Mouse (Mus musculus): ENCODE measurements around the gene BC025920. TPM values are rescaled to one million over a fixed set of nuclear protein-coding genes. Genes with fewer than 3 reads are reported as not detected.
A peak's percentile ranks its signal among the peaks of the same experiment; 100 is the strongest.
"Not testable (repeated sequence)": the region's sequence is repeated elsewhere in the genome, so short reads cannot be mapped to it uniquely, and the experiment has no call there.

Gene BC025920
- total RNA-seq, 4 experiments from 2014 or later, result 2.3 to 4.4 (median 3.0) TPM

DNA sequence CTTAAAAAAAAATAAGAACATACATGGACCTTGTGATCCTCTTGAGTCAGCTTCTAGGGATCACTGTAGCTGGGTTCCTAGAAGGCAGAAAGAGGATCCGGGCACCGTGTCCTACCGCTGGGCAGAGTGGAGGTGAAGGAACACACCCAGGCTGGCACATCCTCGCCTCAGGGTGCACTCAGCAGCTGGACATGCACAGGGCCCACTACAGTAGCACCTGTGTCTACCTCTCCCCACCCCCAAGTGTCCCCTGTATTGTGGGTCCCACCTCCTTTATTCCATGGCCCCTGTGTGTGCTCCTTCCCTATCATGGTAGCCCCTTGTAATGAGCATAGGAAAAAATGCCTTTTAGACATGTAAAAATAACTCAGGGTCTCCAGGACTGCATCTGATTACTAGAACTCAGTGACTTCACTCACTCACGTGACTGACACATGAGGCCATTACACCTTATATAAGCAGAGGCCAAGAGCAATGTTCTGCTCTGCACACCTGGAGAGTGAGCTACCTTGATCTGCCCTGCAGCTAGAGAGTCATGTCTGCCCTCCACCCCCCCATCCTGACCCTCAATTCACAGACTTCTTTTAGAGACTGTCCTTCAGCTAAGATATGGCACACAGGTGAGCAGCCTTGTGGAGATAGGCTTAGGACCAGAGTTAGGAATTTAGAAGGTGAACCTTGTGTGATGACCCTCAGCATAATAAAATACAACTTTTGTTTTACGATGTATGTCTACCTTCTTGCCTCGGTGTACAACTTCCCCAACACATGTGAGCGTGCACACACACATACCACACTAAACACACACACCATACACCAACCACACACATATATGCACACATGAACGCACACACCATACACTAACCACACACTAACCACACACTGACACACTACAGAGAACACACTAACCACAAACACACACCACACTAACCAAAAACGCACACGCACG, 1.8 kb upstream of the BC025920 start:
- no peak for DNase-seq (ENCODE audit: low spot score)

DNA sequence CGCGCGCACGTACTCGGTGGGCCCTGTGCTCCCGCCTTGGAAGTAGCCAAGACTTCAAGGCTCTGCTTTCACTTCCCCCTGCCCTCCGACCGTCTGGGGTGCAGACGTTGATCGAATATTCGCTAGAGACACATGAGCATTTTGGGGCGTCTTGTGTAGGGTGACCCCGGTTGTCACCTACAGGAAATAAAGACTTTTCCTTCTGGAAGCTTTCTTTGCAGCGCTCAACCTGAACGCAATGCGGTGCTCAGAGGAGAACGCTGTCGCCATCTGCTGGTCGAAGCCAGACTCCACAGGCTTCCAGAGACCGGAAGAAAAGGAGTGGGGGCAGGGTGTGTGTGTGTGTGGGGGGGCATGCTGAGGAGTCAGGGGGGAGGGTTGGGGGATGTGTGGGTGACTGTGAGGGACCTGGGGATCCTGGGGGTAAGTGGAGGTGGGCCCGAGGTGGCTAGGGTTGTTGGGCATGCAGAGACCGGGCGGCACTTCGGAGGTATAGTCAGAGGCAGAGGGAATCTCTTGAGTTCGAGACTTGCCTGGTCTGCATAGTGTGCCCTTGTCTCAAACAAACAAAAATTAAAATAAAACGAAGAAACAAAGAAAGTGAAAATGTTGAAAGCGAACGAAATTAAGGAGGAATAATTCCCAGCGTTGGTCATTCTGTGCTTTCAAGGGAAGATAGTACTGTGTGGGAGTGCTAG, 953 bp upstream of the BC025920 start:
- peak; percentile 90 for DNase-seq (ENCODE audit: low spot score)

DNA sequence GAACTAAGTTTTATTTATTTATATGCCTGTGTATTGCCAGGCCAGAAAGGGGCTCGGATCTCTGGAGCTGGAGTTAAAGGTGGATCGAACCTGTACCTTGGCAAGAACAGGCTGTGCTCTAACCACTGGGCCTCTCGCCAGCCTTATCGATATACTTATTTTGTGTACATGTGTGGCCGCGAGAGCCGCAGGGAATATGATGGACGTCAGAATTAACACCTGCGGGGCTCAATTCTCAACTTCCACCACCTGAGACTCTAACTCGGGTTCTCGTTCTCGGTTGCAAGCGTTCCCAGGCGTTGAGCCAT, 450 bp upstream of the BC025920 start:
- no peak for DNase-seq (ENCODE audit: low spot score)

DNA sequence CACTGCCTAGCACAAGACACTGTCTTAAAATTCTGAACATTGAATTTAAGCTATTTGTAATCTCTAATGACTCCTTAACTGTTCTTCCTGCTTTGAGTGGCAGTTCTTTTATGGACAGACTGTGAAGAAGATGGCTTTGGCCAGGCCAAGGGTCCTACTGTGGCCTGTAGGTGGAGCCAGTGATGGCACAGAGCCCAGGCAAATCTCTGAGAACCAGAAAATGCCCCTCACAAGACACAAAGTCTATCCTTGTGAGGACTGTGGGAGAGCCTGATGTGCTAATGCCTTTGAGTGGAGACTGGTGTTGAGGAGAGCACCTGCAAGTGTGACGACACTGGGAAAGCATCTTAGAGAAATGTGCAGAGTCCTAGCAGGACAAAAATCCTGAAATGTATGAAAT, 2.2 kb downstream of the BC025920 start:
- DNase-seq (ENCODE audit: low spot score), result no peak

DNA sequence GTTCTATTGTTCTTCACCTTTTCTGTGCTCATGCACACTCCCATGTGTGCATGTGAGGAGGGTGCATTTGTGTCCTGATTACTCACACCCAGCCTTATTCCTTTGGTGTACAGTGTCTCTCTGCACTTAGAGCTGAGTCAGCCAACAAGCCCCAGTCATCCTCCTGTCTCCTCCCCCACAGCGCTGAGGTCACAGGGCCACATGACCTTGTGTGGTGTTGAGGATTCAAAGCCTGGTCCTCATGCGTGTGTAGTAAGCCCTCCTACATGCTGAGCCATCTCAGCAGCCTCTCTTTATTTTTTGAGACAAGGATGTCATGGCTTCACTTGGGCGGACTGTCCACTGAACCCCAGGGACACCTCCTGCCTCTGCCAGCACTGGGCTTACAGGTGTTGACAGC, 6.7 kb downstream of the BC025920 start:
- DNase-seq (ENCODE audit: low spot score), result no peak

DNA sequence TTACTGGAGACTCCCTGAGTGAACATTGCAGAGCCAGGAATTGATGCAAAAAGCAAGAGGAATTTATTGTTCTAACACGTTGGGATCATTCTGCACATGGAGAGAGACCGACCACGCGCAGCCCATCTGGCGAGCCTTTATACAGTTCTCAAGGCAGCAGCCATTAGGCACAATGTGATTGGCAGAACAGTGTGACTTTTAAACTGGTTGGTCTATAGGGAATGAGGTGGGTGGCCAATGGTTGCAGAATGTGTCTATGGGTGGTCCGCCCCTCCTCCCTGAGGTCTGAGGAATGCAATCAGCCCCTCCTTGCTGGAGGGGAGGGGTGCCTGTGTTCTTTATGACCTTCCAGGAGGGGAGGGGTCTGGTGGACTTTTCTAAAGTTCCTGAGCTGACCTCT, 9.4 kb downstream of the BC025920 start:
- DNase-seq (ENCODE audit: low spot score), result no peak

DNA sequence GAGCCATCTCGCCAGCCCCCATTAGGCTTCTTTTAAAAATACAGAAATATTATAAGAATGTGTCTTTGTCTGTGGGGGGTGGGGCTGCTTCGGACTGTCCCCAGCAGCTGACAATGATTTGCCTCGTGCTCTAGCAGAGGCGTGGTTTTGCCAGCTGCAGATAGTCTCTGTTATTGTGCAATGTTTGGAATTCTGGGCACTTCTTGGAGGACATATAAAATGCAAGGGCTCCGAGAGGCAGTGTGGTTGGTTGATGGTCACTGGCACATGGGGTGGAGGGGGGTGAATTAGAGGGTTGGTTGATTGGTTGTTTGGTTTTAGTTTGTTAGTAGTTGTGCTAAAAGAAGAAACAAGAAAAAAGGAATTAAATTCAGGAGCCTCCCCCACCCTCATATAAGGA, 13.9 kb downstream of the BC025920 start:
- no peak for DNase-seq (ENCODE audit: low spot score)

DNA sequence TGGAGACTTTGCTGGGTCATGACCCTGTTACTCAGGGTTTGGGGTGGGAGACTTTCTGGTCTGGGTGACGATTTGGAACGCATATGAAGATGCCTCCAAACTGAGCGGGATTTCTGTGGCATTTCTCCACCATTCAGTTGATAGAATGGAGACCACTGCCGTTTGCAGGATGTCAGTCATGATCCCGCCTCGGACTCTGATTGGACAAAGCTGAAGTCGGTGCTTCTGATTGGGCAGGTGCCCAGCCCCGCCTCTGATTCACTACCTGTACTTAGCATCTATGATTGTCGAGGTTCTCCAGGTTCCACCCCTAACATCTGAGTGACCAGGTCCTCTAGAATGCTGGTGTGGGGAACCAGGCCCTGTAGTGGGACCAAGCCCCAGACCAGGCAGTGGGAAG, 14.7 kb downstream of the BC025920 start:
- no peak for DNase-seq (ENCODE audit: low spot score)

DNA sequence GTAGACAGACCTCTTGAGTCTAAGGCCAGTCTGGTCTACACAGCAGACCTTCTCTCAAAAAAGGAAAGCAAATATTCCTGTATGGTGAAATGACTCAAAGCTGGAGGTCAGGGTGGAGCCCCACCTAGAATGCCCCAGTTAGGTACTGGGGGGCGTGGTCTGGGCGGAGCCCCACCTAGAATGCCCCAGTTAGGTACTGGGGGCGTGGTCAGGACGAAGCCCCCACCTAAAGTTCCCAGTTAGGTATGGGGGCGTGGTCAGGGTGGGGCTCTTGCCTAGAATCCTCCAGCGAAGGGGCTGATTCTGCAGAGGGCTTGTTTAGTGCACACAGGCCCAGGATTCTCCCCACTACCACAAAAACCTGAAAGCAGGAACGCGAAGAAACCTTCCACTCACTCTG, 17.4 kb downstream of the BC025920 start:
- no peak for DNase-seq (ENCODE audit: low spot score)

DNA sequence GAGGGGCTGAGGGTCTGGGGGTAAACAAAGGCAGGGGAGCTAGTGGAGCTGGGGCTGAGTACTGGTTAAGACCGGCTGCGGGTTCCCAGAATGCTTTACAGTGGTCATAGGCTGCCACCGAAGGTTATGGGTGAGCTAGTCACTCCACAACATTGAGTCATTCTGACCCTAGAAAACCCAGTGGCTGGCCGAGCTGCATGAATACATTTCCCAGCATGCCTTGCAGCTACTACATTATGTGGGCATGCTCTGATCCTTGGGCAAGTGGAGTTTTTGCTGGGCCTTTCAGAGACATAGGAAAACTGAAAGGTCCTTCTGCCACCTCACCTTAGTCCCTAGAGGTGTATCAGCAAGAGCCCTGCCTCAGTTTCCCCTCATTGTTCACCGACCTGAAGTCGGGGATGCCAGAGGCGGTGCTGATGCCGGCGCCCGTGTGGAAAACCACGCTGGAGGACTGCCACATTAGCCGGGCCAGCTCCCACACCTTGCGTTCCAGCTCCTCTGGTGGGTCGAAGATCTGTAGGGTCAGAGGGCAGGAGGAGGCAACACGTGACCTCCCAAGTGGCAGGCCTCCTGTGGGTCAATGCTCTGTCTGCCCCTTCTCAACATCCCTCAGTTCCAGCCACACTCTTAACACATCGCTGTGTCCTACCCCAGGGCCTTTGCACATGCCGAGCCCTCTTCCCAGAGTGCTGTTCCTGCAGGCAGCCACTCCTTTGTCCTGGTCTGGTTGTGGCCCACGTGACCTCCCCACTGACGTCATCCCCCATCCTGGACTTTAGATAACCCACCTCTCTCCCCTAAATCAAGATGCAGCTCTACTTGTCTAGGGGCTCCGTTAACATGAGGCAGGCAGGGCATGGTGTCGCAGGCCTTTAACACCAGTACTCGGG, 20.3 kb downstream of the BC025920 start:
- DNase-seq (ENCODE audit: low spot score), result no peak

DNA sequence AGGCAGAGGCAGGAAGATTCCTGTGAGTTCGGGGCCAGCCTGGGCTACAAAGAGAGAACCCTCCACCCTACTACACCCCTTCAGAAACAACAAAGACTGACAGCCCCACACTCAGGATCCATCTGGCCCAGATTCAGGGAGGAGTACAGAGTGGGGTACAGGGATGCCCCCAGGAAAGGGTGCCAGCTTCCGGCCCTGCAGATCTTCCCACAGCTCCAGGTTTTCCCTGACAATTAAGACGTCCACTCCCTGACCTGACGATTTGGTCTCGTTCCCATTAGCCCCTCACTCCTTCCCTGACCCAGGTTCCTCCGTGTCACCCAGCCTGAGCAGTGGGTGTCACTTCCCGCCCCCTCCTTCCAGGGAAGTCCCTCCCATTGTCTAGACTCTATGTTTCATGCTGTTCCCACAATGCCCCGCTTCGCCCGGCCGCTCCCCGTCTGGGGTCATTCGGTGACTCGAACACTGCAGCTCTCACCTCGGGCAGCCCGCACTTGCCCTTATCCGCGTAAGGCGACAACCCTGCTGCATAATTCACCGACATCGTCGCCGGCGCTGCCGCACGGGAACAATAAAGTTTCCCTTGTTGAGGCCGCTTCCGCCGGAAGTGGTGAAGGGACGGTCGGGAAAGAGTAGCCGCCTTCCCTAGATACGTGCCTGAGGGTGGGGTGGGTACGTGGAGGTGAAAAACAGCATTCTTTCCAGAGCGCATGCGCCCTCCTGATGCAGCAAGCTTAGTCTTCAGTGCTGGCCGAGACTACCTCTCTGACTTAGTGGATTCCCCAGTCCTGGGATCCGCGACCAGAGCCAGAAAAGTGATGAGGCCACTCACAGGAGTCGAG, 21.1 kb downstream of the BC025920 start, which contains the start of gene Sirt6:
Gene Sirt6, minus strand, starts transcription at position 804 of the 842 bp plus-strand sequence.
- peak; percentile 91 for DNase-seq (ENCODE audit: low spot score)

DNA sequence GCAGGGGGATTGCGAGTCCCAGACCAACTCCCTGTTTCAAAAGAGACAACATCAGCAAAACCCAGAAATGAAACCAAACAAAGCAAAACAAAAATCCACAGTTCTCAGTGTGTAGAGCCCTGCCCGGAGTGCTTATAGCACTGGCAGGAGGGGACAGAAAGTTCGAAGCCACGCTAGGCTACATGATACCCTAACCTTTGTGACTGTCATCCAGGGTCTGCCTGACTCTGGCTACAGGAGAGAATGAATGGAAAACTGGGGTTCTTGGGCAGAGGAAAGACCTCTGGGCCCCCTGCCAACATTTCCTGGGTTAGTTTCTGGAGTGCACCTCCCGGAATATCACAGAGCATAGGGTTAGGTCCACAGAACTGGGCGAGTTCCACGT, 21.8 kb downstream of the BC025920 start:
- DNase-seq (ENCODE audit: low spot score), result no peak

DNA sequence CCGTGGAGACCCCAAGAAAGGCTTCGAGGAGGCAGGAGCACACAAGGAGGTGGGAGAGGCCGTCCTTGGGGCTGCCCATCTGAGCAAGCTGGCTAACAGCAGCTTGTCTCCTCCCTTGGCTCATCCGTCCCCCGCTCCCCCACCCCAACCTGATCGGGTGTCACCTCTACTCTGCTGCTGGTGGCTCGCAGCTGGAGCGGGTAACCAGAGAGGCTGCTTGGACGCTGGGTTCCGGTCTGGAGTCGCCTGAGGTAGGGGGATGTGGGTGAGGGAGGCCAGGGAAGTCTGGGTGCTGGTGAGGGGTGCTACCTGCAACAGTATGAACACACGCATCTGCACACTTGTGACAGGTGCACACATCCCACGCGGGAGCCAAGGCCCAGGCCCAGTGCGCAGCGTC, 22.3 kb downstream of the BC025920 start, which contains the start of gene Ankrd24:
Gene Ankrd24, plus strand, starts transcription at position 151 of the 400 bp plus-strand sequence.
- DNase-seq (ENCODE audit: low spot score), result no peak

DNA sequence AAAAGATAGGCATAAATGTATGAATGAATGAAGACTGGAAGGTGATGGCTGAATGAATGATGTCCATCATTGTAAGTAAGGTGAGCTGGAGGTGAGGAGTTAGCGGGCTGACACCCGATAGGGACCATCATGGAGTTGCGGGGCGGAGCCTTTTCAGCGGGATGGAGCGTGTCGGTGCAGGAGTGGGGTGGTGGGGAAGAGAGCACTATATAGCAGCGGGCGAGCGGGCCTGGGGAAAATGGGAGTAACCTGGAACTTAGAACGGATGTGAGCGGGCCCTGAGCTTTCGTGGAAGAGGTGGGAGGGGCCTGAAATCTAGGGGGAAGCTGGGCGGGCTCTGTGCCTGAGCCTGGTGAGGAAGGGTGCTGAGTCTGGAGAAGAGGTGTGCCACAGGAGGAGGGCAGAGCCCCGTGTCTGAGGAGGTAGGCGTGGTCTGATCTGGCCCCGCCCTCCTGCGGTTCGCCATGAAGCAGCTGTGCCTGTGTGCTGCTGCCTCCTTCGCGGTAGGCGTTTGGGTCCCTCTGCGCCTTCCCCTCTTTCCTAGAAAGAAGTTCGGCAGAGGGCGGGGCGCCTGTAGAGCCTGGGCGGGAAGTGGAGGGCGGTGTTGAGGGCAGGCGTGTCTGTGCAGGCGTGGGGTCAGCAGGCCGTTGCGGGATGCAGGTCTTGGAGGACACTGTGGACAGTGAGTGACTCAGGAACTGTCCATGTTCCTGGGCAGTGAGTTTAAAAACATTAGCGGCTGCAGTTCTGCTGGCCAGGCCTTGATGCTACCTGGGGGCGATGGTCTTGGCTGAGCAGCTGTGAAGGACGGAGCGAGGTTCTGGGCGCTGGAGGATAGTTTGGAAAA, 27.4 kb downstream of the BC025920 start:
- DNase-seq (ENCODE audit: low spot score), result peak; percentile 62

DNA sequence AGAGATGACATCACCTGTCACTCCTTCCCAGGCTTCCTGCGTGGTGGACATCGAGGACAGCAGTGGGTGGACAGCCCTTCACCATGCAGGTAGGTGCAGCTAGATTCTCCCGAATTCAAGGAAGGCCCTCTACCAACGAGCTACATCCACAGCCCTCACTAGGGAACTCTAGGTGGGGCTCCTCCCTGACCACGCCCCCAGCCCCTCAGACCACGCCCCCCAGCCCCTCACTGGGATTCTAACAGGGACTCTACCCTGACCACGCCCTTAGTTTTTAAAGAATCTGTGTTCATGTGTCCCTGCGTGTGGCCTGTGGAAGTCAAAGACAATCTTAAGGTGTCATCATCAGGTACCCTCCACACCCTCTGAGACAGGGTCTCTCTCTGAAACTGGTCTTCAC, 30.3 kb downstream of the BC025920 start:
- DNase-seq (ENCODE audit: low spot score), result no peak

DNA sequence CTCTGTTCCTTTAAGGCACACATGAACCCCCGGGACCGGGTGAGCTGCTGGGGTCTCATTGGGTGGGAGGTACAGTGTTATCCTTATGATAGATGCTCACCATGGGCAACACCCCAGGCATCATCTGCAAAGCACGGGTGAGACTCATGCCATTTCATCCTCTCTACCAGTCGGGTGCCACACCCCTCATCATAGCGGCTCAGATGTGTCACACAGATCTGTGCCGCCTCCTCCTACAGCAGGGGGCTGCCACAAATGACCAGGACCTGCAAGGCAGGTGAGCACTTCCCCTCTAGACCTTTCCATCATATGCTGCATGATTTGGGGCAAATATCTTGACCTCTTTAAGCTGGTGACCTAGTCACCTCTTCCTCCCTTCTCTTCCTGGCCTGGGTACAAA, 32.0 kb downstream of the BC025920 start:
- DNase-seq (ENCODE audit: low spot score), result no peak

DNA sequence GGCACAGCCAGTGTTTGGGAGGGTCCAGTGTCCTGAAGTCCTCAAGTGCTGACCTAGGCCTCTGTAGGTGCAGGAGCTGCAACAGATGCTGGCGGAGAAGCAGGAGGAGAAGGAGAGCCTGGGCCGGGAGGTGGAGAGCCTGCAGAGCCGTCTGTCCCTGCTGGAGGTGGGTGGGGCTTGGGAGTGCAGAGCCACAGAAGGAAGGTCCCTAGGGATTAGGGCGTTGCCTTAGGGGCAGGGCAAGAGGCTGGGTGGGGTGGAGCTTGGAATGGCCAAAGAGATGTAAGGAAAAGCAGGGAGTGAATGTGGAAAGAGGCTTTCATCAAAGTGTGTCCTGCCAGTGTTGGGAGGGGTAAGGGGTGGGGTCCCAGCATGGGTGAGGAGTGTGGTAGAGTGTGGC, 34.8 kb downstream of the BC025920 start:
- DNase-seq (ENCODE audit: low spot score), result not testable (repeated sequence)

DNA sequence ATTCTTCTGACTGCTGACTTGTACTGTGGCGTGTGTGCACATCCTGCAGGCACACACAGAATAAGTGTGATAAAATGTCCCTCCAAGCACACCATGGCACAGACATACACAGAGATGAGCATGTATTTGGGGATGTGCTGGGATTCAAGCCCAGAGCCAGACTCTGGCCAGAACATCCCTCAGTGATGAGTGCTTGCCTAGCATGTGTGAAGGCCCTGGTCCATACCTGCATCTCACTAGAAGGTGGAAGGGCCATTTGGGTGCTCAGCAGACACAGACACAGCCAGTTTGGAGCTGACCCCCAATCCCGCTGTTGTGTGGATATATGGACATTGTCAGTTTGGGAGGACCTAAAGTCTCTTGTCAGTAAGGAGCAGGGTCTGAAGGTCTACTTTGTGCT, 35.5 kb downstream of the BC025920 start:
- DNase-seq (ENCODE audit: low spot score), result no peak

DNA sequence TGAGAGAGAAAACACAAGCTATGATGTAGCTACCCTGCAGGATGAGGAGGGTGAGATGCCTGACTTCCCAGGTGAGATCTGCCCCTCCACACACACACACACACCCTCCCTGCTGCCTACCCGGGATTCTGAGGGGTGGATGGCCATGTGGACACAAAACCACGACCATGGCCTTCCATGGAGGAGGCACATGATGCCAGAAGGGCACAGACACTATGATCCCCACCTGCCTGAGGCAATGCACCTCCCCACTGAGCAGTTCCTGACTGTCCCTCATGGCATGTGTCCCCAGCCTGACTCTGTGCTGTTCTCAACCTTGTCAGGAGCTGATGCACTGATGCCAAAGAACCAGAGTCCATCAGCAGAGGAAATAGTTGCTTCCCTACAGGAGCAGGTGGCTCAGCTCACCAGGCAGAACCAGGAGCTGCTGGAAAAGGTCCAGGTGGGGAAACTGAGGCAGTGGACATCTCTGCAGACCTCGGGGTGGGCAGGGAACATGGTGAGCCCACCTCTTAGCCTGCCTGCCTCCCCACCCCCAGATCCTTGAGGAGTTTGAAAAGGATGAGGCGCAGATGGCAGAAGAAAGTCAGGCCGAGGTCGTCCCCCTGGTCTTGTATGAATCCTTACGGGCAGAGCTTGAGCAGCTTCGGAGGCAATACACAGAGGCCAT, 36.0 kb downstream of the BC025920 start:
- DNase-seq (ENCODE audit: low spot score), result no peak

Measured in heart, adult 8-10 months (tissue).